Mouse (Mus musculus): ENCODE measurements around the gene C8a. TPM values are rescaled to one million over a fixed set of nuclear protein-coding genes. Genes with fewer than 3 reads are reported as not detected.

Gene C8a
- polyA plus RNA-seq (2014; fragmentation: Nextera tagmentation; extraction: Ambion mirVana): 7.5 and 8.7 TPM in 2 replicates

DNA sequence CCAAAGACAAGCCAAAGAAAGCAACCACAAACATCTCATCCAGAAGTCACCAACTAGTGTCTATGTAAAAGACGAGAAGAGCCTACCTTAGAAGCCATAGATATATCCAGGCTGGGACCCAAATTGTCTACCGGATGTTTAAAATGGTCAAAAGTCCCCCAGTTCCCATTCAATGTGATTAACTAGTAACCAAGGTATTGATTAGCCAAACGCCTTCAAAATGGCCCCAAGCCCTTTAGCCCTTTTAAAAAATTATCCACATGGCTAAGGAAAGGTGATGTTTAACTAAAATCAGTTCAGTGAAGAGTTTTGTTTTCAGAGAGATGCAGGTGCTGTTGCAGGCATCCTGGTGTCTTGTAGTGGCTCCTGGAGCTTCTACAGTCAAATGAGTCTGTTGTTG, at the start of gene C8a:
Gene C8a, minus strand, starts transcription at position 76 of the 400 bp plus-strand sequence.
- Histone ChIP-seq H3K9me3 (ENCODE audit: control insufficient read depth, low read length) (no peaks in the 10 kb centered on the region), H3K9ac (ENCODE audit: low read depth, low read length) (no peak within 1 kb of the TSS), H3K4me1 (replicated peaks; ENCODE audit: control insufficient read depth, insufficient read depth, low read length) (no peaks in the 10 kb centered on the region), H3K27me3 (replicated peaks; ENCODE audit: control insufficient read depth, insufficient read depth, low read length) (no peaks in the 10 kb centered on the region), H3K4me2 (peak within 1 kb of the TSS; percentile 21), H3K36me3 (ENCODE audit: control insufficient read depth, insufficient read depth, low read length) (no peaks in the 10 kb centered on the region), H3K4me3 (ENCODE audit: low read depth, low read length) (peak within 1 kb of the TSS; percentile 36), H3K27ac (ENCODE audit: low read depth, low read length) (no peak within 1 kb of the TSS)
- ATAC-seq (replicated peaks; ENCODE audit: low FRiP score): no peak
- WGBS: 64% methylated on average over 3 of the region's 3 CpGs
- DNase-seq (ENCODE audit: low spot score): no peak

DNA sequence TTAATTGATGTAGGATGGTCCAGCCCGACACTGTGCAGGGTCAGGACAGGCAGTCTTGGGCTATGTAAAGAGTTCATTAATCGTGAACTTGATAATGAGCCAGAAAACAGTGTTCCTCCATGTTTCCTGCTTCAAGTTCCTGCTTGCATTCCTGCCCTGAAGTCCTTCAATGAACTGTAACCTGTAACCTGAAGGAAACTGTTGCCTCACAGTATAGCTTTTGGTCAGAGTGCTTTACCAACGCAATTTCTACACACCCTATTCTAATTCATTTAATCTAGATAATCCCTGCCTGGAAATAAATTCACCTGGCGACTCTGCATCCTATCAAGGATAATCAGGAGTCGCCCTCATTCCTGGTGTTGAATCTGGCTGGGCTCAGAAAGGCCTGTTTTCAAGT, 49.2 kb upstream of the C8a start:
- no peak overlapping the region for H3K9ac ChIP-seq (ENCODE audit: low read depth, low read length)
- no peaks in the 10 kb centered on the region for H3K27me3 ChIP-seq (replicated peaks; ENCODE audit: control insufficient read depth, insufficient read depth, low read length)
- no peak overlapping the region for H3K4me2 ChIP-seq
- ATAC-seq (replicated peaks; ENCODE audit: low FRiP score) (no peak), DNase-seq (ENCODE audit: low spot score) (no peak)
- no peaks in the 10 kb centered on the region for H3K9me3 ChIP-seq (ENCODE audit: control insufficient read depth, low read length)
- WGBS: 76% methylated on average over 5 of the region's 5 CpGs
- no peaks in the 10 kb centered on the region for H3K4me1 ChIP-seq (replicated peaks; ENCODE audit: control insufficient read depth, insufficient read depth, low read length)
- no peak overlapping the region for H3K4me3 ChIP-seq (ENCODE audit: low read depth, low read length)
- no peaks in the 10 kb centered on the region for H3K36me3 ChIP-seq (ENCODE audit: control insufficient read depth, insufficient read depth, low read length)
- H3K27ac ChIP-seq (ENCODE audit: low read depth, low read length): no peak overlapping the region

DNA sequence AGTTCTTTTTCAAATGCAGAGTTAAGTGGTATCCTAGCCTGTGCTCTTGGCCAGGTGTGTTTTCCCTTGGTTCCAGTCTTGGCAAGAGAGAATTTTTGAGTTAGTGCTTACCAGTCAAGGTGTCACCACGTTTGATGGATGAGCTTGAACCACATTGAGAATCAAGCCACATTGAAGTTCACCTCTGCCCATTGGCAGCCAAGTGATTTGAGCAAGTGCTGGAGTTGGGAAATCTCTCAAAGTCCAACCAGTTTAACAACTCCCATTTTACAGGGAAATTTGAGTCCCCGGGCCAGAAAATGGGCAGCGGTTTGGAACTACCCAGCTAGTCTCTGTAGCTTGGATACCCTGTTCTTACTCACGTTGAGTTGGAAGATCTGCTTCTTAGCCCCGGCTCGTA, 41.8 kb upstream of the C8a start:
- DNase-seq (ENCODE audit: low spot score) (no peak), ATAC-seq (replicated peaks; ENCODE audit: low FRiP score) (no peak)
- no peaks in the 10 kb centered on the region for H3K36me3 ChIP-seq (ENCODE audit: control insufficient read depth, insufficient read depth, low read length)
- H3K4me2 ChIP-seq: no peak overlapping the region
- H3K27ac ChIP-seq (ENCODE audit: low read depth, low read length): no peak overlapping the region
- no peak overlapping the region for H3K4me3 ChIP-seq (ENCODE audit: low read depth, low read length)
- WGBS: 80% methylated on average over 6 of the region's 6 CpGs
- no peaks in the 10 kb centered on the region for H3K9me3 ChIP-seq (ENCODE audit: control insufficient read depth, low read length)
- no peaks in the 10 kb centered on the region for H3K4me1 ChIP-seq (replicated peaks; ENCODE audit: control insufficient read depth, insufficient read depth, low read length)
- H3K9ac ChIP-seq (ENCODE audit: low read depth, low read length): no peak overlapping the region
- H3K27me3 ChIP-seq (replicated peaks; ENCODE audit: control insufficient read depth, insufficient read depth, low read length): no peaks in the 10 kb centered on the region

DNA sequence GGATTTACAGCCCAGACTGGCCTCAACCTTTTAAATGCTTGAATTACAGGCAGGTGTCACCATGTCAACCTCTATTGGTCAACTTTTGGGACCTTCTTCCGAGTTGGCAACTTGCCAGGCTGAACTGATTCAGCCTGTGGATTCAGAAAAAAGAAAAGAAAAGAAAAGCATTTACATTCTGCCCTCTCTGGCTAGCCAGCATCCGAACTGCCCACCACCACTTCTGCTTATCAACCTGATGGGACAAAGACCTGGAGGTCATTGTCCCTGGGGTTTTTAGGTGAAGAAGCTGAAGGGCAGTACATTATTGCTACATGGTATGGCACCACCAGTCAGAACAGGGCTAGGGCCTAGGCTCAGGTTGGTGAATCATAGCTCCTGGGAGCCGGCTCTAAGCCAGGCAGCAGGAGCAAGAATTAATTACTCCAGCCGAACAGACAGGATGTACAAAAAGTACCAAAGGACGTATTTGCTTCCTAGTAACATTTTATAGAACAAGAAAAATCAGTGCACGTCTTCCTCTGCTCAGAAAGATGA, 38.6 kb upstream of the C8a start:
- DNase-seq (ENCODE audit: low spot score) (no peak), ATAC-seq (replicated peaks; ENCODE audit: low FRiP score) (no peak)
- no peak overlapping the region for H3K4me2 ChIP-seq
- no peak overlapping the region for H3K27ac ChIP-seq (ENCODE audit: low read depth, low read length)
- H3K36me3 ChIP-seq (ENCODE audit: control insufficient read depth, insufficient read depth, low read length): no peaks in the 10 kb centered on the region
- no peak overlapping the region for H3K9ac ChIP-seq (ENCODE audit: low read depth, low read length)
- no peaks in the 10 kb centered on the region for H3K4me1 ChIP-seq (replicated peaks; ENCODE audit: control insufficient read depth, insufficient read depth, low read length)
- no peaks in the 10 kb centered on the region for H3K27me3 ChIP-seq (replicated peaks; ENCODE audit: control insufficient read depth, insufficient read depth, low read length)
- H3K4me3 ChIP-seq (ENCODE audit: low read depth, low read length): no peak overlapping the region
- no peaks in the 10 kb centered on the region for H3K9me3 ChIP-seq (ENCODE audit: control insufficient read depth, low read length)
- WGBS: 70% methylated on average over 6 of the region's 6 CpGs

DNA sequence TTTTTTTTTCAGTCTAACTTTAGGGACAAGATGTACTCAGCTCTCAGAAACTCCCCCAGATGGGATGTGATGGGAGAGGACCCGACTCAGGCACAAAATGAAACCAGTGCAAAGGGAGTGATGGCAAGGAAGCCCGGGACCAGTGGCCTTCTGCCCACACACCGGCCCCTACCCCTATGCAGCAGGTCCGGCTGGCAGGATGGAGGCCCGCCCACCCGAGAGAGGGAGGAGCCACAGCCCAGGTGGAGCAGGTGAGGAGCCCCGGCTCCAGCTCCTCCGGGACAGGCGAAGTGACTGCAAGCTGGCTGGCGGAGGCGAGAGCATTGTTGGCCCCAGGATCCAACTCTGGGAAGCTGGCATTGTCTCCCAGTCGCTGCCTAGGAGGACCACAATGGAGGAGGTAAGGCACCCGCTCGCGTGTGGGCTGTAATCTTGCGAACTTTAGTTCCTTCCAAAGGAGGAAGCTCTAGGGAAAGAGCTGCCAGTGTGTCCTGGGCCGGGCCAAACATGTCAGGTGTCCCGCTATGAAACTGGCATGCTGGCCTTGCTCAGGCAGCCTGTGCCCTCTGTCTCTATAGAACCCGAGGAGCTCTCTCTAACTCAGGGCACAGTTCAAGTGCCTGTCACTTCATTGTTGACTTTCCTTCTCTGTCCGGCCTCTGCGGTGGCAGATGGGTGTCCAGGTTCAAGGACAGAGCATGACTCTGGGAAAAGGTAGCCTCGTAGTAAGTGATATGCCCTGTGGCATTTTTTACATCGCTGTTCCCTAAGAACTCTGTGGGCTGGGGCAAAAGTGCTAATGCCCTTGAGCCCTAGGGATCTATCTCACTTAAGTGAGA, 37.3 kb upstream of the C8a start, which contains the start of gene Fyb2:
Gene Fyb2, plus strand, starts transcription at position 166 of the 839 bp plus-strand sequence.
- no peaks in the 10 kb centered on the region for H3K4me1 ChIP-seq (replicated peaks; ENCODE audit: control insufficient read depth, insufficient read depth, low read length)
- H3K4me3 ChIP-seq (ENCODE audit: low read depth, low read length): no peak within 1 kb of the TSS
- H3K27me3 ChIP-seq (replicated peaks; ENCODE audit: control insufficient read depth, insufficient read depth, low read length): no peaks in the 10 kb centered on the region
- DNase-seq (ENCODE audit: low spot score) (no peak), ATAC-seq (replicated peaks; ENCODE audit: low FRiP score) (no peak)
- H3K27ac ChIP-seq (ENCODE audit: low read depth, low read length): no peak within 1 kb of the TSS
- 26% methylated on average over 23 of the region's 23 CpGs for WGBS
- H3K36me3 ChIP-seq (ENCODE audit: control insufficient read depth, insufficient read depth, low read length): no peaks in the 10 kb centered on the region
- H3K9ac ChIP-seq (ENCODE audit: low read depth, low read length): no peak within 1 kb of the TSS
- H3K9me3 ChIP-seq (ENCODE audit: control insufficient read depth, low read length): no peaks in the 10 kb centered on the region
- H3K4me2 ChIP-seq: peak within 1 kb of the TSS; percentile 49

DNA sequence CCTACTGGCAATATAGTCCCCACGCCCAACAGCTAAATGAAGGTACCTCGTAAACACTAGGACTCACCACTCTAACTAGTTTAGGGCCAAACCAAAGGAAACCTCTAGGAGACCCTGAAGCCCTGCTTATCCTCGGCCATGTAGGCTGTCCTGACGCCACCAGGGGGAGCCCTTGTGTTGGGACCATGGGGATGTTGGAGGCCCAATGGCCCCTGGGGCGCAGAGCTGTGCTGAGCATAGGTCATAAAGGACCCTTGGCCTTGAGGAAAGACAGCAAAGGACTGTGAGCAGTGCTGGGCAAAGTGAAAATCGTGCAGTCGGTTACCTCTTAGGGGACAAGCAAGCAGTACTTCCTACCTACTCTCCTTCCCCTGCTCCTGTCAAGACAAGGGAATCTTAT, 35.5 kb upstream of the C8a start:
- Histone ChIP-seq H3K4me2 (no peak overlapping the region), H3K9ac (ENCODE audit: low read depth, low read length) (no peak overlapping the region), H3K36me3 (ENCODE audit: control insufficient read depth, insufficient read depth, low read length) (no peaks in the 10 kb centered on the region), H3K9me3 (ENCODE audit: control insufficient read depth, low read length) (no peaks in the 10 kb centered on the region), H3K27ac (ENCODE audit: low read depth, low read length) (no peak overlapping the region), H3K27me3 (replicated peaks; ENCODE audit: control insufficient read depth, insufficient read depth, low read length) (no peaks in the 10 kb centered on the region), H3K4me3 (ENCODE audit: low read depth, low read length) (no peak overlapping the region), H3K4me1 (replicated peaks; ENCODE audit: control insufficient read depth, insufficient read depth, low read length) (no peaks in the 10 kb centered on the region)
- DNase-seq (ENCODE audit: low spot score) (peak; percentile 59), ATAC-seq (replicated peaks; ENCODE audit: low FRiP score) (peak; percentile 74)
- 26% methylated on average over 7 of the region's 7 CpGs for WGBS

DNA sequence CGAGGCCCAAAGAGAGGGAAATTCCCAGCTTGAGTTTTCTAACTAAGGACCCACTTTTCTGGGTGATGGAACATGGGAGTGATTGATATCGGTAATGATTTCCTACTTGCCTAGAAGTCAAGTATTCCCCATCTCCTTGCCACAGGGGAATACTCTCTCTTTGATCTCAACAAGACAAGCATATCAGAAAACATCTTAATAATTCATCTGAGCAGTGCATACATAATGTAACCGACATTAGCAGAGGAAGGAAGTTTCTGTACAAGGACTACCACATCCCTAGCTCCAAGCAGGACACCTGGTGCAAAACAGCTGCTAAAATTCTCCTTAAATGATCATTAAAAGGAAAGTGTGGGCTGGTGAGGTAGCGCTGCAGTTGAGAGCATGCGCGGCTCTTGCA, 28.9 kb upstream of the C8a start:
- no peak overlapping the region for H3K4me3 ChIP-seq (ENCODE audit: low read depth, low read length)
- no peak overlapping the region for H3K27ac ChIP-seq (ENCODE audit: low read depth, low read length)
- DNase-seq (ENCODE audit: low spot score) (no peak), ATAC-seq (replicated peaks; ENCODE audit: low FRiP score) (no peak)
- WGBS: 86% methylated on average over 6 of the region's 6 CpGs
- H3K36me3 ChIP-seq (ENCODE audit: control insufficient read depth, insufficient read depth, low read length): no peaks in the 10 kb centered on the region
- H3K4me1 ChIP-seq (replicated peaks; ENCODE audit: control insufficient read depth, insufficient read depth, low read length): no peaks in the 10 kb centered on the region
- H3K4me2 ChIP-seq: no peak overlapping the region
- H3K9me3 ChIP-seq (ENCODE audit: control insufficient read depth, low read length): no peaks in the 10 kb centered on the region
- H3K9ac ChIP-seq (ENCODE audit: low read depth, low read length): no peak overlapping the region
- no peaks in the 10 kb centered on the region for H3K27me3 ChIP-seq (replicated peaks; ENCODE audit: control insufficient read depth, insufficient read depth, low read length)

DNA sequence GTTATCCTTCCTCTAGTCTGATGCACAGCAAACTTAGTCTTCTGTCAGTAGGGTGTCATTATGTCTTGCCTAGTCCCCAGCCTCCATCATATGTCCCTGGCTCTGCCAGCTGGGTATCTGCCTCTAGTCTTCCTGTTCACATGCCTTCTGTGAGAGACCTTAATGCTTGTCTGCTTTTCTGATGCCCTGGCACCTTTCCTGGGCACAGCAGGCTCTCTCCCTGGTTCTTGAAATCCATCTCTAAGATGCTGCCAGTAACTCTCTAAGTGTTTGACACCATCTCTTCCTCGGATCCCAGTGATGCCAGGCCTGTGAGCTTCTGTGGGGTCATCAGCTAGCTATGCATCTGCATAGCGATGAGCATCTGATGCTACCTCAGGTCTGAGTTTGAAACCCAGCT, 26.6 kb upstream of the C8a start:
- H3K4me3 ChIP-seq (ENCODE audit: low read depth, low read length): no peak overlapping the region
- no peaks in the 10 kb centered on the region for H3K9me3 ChIP-seq (ENCODE audit: control insufficient read depth, low read length)
- WGBS: 77% methylated on average over 2 of the region's 2 CpGs
- no peak overlapping the region for H3K27ac ChIP-seq (ENCODE audit: low read depth, low read length)
- no peaks in the 10 kb centered on the region for H3K4me1 ChIP-seq (replicated peaks; ENCODE audit: control insufficient read depth, insufficient read depth, low read length)
- no peak for DNase-seq (ENCODE audit: low spot score)
- H3K4me2 ChIP-seq: no peak overlapping the region
- H3K36me3 ChIP-seq (ENCODE audit: control insufficient read depth, insufficient read depth, low read length): no peaks in the 10 kb centered on the region
- no peak overlapping the region for H3K9ac ChIP-seq (ENCODE audit: low read depth, low read length)
- no peaks in the 10 kb centered on the region for H3K27me3 ChIP-seq (replicated peaks; ENCODE audit: control insufficient read depth, insufficient read depth, low read length)
- no peak for ATAC-seq (replicated peaks; ENCODE audit: low FRiP score)
